Mouse (Mus musculus) liver, adult 2 months (tissue): ENCODE measurements around the gene Axin1.

Experiments used
- CTCF ChIP-seq: fragments of 200-500 bp; IDR thresholded peaks from 2 replicates; pipeline ENCODE4 v1.5.1; 2011; ENCODE audit warnings: low read depth, low read length, control low read depth
- POLR2A ChIP-seq: fragments of 200-500 bp; IDR thresholded peaks from 2 replicates; pipeline ENCODE4 v1.6.1; 2011; ENCODE audit warnings: low read length, control low read depth; ENCODE audit not compliant: insufficient read depth; ENCODE audit errors: extremely low read depth

DNA sequence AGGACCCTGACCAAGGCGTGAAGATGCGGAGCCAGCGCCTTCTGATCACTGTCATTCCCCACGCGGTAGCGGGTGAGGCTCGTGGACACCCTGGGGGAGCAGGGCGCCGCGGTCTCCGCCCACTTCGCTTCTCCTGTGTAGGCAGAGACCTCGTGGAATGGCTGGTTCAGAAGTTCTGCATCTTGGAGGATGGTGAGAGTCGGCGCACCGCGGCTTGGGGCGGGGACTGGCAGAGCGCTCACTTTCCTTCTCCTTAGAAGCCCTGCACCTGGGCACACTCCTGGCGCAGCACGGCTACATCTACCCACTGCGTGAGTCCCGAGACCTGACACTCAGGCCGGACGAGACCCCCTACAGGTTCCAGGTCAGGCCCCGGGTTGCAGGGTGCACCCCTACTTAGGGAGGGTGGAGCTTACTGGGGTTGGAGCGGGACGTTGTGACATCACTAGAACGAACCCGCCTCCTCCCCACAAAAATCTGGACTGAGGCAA lies 64.9 kb downstream of the Axin1 start:
- TF ChIP-seq POLR2A, result no peak
- no peak for TF ChIP-seq CTCF
